Mouse (Mus musculus) lung, postnatal 14 days (tissue): ENCODE data around the gene Golga2.

ENCODE experiments used
- DNase-seq: peaks from one replicate; pipeline ENCODE4 v3.0.0; 2021

The Golga2 gene

GRCm38 (mm10) chr2:32344598-32345321 is 57.6 kb downstream of the Golga2 start:
- no peak for DNase-seq

GRCm38 (mm10) chr2:32347019-32347418 is 59.8 kb downstream of the Golga2 start:
- DNase-seq: no peak

GRCm38 (mm10) chr2:32348311-32348710 is 61.1 kb downstream of the Golga2 start:
- DNase-seq: no peak

DNA sequence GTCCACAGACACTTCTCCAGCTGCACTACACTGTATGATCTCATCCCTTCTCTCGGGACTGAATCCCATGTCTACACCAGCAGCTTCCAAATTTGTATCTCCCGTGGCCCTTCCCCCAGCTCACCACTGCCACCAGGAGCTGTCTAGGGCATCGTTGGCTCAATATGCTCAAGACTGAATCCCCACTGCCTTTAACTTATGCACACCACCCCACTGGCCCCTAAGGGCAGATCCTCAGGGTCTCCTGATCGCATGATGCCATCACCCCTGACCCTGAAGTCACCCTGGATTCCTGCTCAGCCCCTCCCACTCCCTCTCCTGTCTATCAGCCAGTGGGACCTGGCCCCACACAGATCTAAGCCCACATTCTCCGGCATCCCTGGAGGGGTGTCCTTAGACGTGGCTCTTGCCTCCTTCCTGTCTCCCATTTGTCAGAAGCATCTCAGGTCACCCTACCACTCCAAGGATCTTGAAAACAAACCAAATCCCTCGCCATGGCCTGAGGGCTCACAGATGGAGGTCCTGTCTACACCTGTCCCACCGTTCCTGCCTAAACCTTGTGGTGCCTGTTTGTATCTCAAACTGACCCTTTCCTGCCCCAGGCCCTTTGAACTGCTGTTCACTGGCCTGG is 62.6 kb downstream of the Golga2 start:
- no peak for DNase-seq

DNA sequence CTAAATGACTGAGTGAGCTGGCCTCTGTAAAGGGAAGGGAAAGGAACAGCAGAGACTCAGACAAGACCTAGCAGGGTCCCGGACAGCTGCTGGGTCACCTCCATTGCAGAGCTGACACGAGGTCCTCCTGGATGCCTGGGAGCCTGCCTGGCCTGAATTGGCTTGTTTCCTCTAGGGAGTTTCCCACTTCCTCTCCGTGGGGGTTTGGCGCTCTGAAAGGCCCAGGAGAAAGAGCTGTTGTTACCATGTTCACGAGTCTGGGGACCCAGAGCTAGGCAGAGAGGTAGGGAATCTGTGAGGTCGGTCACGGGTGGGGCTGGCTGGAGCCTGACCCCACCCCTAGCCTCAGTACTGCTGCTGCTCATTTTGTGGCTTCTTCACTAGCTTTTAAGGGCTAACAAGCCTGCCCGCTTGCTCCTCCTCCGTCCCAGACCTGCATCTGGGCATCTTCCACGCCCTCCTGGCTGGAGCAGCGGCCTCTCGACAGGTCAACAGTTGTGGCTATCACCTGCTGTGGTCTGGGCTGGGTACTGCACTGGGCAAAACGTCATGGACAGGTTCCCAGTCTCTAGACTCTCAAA is 63.4 kb downstream of the Golga2 start:
- DNase-seq: no peak

- DNase-seq: no peak
Observed at GRCm38 (mm10) chr2:32351471-32351961, 64.3 kb downstream of the Golga2 start.

DNA sequence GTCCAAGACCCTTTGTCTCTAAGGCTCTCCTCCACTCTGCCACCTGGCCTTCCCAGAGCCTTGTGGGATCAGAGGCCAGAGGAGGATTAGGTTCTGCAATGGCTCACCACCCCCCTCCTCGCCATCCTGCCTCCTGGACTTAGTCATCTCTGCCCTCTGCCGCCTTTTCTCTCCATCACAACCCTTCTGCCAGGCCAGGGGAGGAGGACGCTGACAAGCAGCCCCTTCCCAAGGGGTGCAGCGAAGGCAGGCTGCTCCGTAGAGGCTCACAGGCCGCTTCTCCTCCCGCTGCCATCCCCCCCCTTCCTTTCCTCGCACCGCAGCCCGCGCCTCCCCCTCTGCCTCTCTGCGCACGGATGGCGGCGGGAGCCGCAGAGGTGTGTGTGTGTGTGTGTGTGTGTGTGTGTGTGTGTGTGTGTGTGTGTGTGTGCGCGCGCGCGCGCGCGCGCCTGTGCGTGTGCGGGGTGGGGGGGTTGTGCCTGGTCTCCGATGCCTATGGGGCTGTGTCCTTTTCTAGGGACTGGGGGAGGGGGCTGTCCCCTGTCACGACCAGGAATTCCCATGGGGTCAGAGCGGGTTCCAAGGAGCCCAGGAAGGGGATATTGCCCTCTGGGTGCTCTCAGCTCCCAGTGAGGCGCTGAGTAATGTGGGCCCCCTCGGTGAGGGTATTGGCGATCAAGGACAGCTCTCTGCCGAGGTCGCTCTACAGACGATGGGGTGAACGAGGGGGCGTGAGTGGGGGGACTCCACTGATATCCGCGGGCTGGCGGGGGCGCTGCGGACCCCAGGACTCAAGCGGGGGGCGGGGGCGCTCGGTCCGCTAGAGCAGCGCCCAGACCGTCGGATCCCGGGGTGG is 65.2 kb downstream of the Golga2 start, which contains the start of gene Ciz1:
Gene Ciz1 (plus strand): TSS at position 177 of the 856 bp plus-strand sequence.
- DNase-seq: no peak

DNA sequence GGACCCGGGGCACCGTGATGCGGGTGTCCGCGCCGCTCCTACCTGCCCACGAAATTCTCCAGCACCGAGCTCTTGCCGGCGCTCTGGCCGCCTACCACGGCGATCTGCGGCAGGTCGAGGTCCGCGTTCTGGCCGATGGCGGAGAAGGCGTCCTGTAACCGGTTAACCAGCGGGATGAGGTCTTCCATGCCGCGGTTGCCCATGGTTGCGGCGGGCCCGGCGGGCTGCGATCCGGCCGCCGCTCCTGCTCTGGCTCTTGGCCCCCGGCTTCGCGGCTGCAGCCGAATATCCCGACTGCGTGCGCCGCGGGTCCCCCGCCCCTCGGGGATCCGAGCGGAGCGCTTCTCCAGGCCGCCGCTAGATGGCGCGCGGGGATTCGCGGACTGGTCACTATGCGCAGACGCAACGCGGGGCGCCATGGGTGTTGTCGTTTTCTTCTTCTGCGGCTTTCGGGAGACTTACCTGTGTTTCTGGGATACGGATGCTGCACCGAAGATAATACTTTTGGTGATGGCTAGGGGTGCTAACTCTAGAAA is 65.9 kb downstream of the Golga2 start, which contains the start of gene Dnm1:
Gene Dnm1 (minus strand): TSS at position 332 of the 536 bp plus-strand sequence.
- DNase-seq: peak; percentile 92

DNA sequence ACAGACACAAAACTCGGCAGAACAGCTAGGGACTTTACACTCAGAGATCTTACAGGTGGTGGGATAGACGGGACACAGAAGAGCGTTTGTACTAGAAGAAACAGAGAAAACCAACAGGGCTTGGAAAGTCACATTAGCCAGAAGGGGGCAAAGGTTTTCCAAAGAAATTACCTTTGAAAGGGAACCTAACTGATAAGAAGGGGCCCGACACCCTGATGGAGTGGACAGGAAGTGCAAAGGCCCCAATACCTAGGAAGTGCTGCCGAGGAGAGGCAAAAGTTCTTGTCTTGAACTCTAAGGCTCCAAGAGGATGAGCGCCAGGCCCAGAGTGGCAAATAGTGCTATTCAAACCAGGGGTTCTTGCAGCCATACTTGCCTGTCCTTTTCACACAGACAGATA is 66.7 kb downstream of the Golga2 start:
- no peak for DNase-seq

GRCm38 (mm10) chr2:32354336-32354895 is 67.2 kb downstream of the Golga2 start:
- no peak for DNase-seq

GRCm38 (mm10) chr2:32356216-32356615 is 69.0 kb downstream of the Golga2 start:
- DNase-seq: no peak
